Mouse (Mus musculus) left cerebral cortex, adult 18-20 months (tissue): ENCODE data around the gene Fbxw7. TPM values are rescaled to one million over a fixed set of nuclear protein-coding genes. Genes with fewer than 3 reads are reported as not detected.

Experiments used
- DNase-seq, 2 experiments: peaks; one replicate each; pipeline ENCODE4 v3.0.0; 2021 to 2022; ENCODE audit warnings: low spot score in 2 of 2, mixed read lengths in 1 of 2
- total RNA-seq, 2 experiments: library from RNA; stranded (reverse); gene quantifications; 2 replicates each; pipeline ENCODE4 v1.2.3; 2021

The Fbxw7 gene
- total RNA-seq, 2 experiments from 2014 or later = 224 to 233 TPM

GRCm38 (mm10) chr3:84883817-84884483 is 68.9 kb downstream of the Fbxw7 start:
- no peak for DNase-seq

GRCm38 (mm10) chr3:84889648-84890047 is 74.6 kb downstream of the Fbxw7 start:
- peak; percentile 11 for DNase-seq

- no peak for DNase-seq
These were observed 75.9 kb downstream of the Fbxw7 start for GRCm38 (mm10) chr3:84890983-84891382.

GRCm38 (mm10) chr3:84897952-84898351 is 82.9 kb downstream of the Fbxw7 start:
- no peak for DNase-seq

- DNase-seq = peak; percentile 14 to 17
These were observed 91.5 kb downstream of the Fbxw7 start for GRCm38 (mm10) chr3:84906528-84906927.

GRCm38 (mm10) chr3:84914284-84914683 is 99.2 kb downstream of the Fbxw7 start:
- DNase-seq = no peak

- DNase-seq = no peak
These were observed 103.0 kb downstream of the Fbxw7 start for GRCm38 (mm10) chr3:84917903-84918679.

- peak; percentile 36 to 39 for DNase-seq
These were observed 106.8 kb downstream of the Fbxw7 start for GRCm38 (mm10) chr3:84921704-84922420.

GRCm38 (mm10) chr3:84923256-84923655 is 108.2 kb downstream of the Fbxw7 start:
- no peak for DNase-seq

GRCm38 (mm10) chr3:84923670-84924069 is 108.6 kb downstream of the Fbxw7 start:
- DNase-seq = no peak

GRCm38 (mm10) chr3:84925229-84925628 is 110.2 kb downstream of the Fbxw7 start:
- no peak for DNase-seq

- DNase-seq = no peak
These were observed 111.1 kb downstream of the Fbxw7 start for GRCm38 (mm10) chr3:84926140-84926539.

GRCm38 (mm10) chr3:84927168-84927794 is 112.2 kb downstream of the Fbxw7 start:
- no peak for DNase-seq

- no peak for DNase-seq
These were observed 112.8 kb downstream of the Fbxw7 start for GRCm38 (mm10) chr3:84927901-84928300.

GRCm38 (mm10) chr3:84929171-84929570 is 114.1 kb downstream of the Fbxw7 start:
- DNase-seq = no peak

GRCm38 (mm10) chr3:84930683-84931082 is 115.6 kb downstream of the Fbxw7 start:
- DNase-seq = no peak

- DNase-seq = no peak
These were observed 120.7 kb downstream of the Fbxw7 start for GRCm38 (mm10) chr3:84935729-84936128.

GRCm38 (mm10) chr3:84936252-84936651 is 121.2 kb downstream of the Fbxw7 start:
- no peak for DNase-seq

- DNase-seq = no peak
These were observed 121.9 kb downstream of the Fbxw7 start for GRCm38 (mm10) chr3:84936956-84937355.

GRCm38 (mm10) chr3:84937360-84938355 is 122.6 kb downstream of the Fbxw7 start:
- peak in 1 of 2 experiments; percentile 38 for DNase-seq
